8 mouse cellular contexts compared by ENCODE assay signal in genomic region chr7:28137613-28138012, GRCm38 (mm10). TPM values are rescaled to one million over a fixed set of nuclear protein-coding genes. Genes with fewer than 3 reads are reported as not detected.
DNase-seq lines count a peak whose midpoint lies in the region; ATAC-seq and TF ChIP-seq lines count a peak whose summit lies in the region.
"Had no signal": no experiment of that assay in that cellular context is flagged by ENCODE, and none has a peak within 500 bp of the region (broad histone marks: within the 10 kb centered on the region; RNA-seq: fewer than 3 reads in every experiment).

No protein-coding gene starts in this region.

- WGBS in kidney, embryonic 15.5 days: 59% methylated on average over 5 of the region's 5 CpGs

- peak; percentile 23 for TF ChIP-seq CTCF in ES-Bruce4 (IDR thresholded peaks at IDR 0.05; ENCODE audit: low read depth, low read length)

- H3K27ac ChIP-seq in kidney, embryonic 15.5 days: no peak overlapping the region
- no peak overlapping the region for H3K27ac ChIP-seq in ES-Bruce4 (ENCODE audit: insufficient read depth, low read length)
- H3K27ac ChIP-seq: liver, embryonic 15.5 days had no signal

- ATAC-seq in kidney, embryonic 15.5 days (replicated peaks; ENCODE audit: low FRiP score): no peak
- no peak for ATAC-seq in megakaryocyte-erythroid progenitor cell, adult 5-6 weeks (replicated peaks; ENCODE audit: low FRiP score, low TSS enrichment, poor library complexity, severe bottlenecking)

- no peaks in the 10 kb centered on the region for H3K27me3 ChIP-seq in kidney, embryonic 15.5 days
- no peaks in the 10 kb centered on the region for H3K27me3 ChIP-seq in ES-Bruce4 (ENCODE audit: control insufficient read depth, insufficient read depth, low read length, poor library complexity, severe bottlenecking)
- H3K27me3 ChIP-seq: liver, embryonic 15.5 days had no signal

- no peak for TF ChIP-seq EP300 in ES-Bruce4 (IDR thresholded peaks at IDR 0.05; ENCODE audit: insufficient read depth, low read depth, low read length)

- intact Hi-C loops in gastrocnemius, postnatal 14 days (cut with DNase I; ENCODE audit: low total_unique reads): no loop called here

- H3K4me2 ChIP-seq in kidney, embryonic 15.5 days: no peak overlapping the region
- H3K4me2 ChIP-seq: liver, embryonic 15.5 days had no signal

- H3K4me1 ChIP-seq in kidney, embryonic 15.5 days: no peaks in the 10 kb centered on the region
- no peaks in the 10 kb centered on the region for H3K4me1 ChIP-seq in ES-Bruce4 (ENCODE audit: control insufficient read depth, insufficient read depth, low read length)
- H3K4me1 ChIP-seq: liver, embryonic 15.5 days had no signal

- H3K4me3 ChIP-seq in kidney, embryonic 15.5 days (replicated peaks): no peak overlapping the region
- H3K4me3 ChIP-seq in ES-Bruce4 (ENCODE audit: low read depth, low read length): no peak overlapping the region
- H3K4me3 ChIP-seq: liver, embryonic 15.5 days had no signal

- no peaks in the 10 kb centered on the region for H3K9me3 ChIP-seq in kidney, embryonic 15.5 days (replicated peaks)
- no peaks in the 10 kb centered on the region for H3K9me3 ChIP-seq in ES-Bruce4 (replicated peaks; ENCODE audit: control insufficient read depth, insufficient read depth, low read length, poor library complexity, severe bottlenecking)
- H3K9me3 ChIP-seq: liver, embryonic 15.5 days had no signal

- TF ChIP-seq POLR2A in ES-Bruce4 (IDR thresholded peaks at IDR 0.05; ENCODE audit: insufficient read depth, low read length): no peak

- no peaks in the 10 kb centered on the region for H3K36me3 ChIP-seq in kidney, embryonic 15.5 days
- H3K36me3 ChIP-seq in ES-Bruce4 (ENCODE audit: control insufficient read depth, insufficient read depth, low read length, poor library complexity, severe bottlenecking): no peaks in the 10 kb centered on the region
- H3K36me3 ChIP-seq: liver, embryonic 15.5 days had no signal

- DNase-seq in kidney, adult 8-10 months: peak; percentile 9 to 44
- DNase-seq in adrenal gland, postnatal 14 days: peak; percentile 69
- peak; percentile 24 for DNase-seq in gastrocnemius, postnatal 14 days
- DNase-seq in lung, postnatal 10 days: peak; percentile 60

- H3K9ac ChIP-seq in kidney, embryonic 15.5 days: no peak overlapping the region
- H3K9ac ChIP-seq in ES-Bruce4 (ENCODE audit: low read depth, poor library complexity, severe bottlenecking): no peak overlapping the region
- H3K9ac ChIP-seq: liver, embryonic 15.5 days had no signal

RNA-seq across cellular contexts. Expression of gene 9530053A07Rik, which starts 8.3 kb away (rescaled TPM):
- polyA plus RNA-seq in kidney, embryonic 15.5 days (2015; fragmentation: Nextera tagmentation; extraction: Ambion mirVana): 0.03 TPM in 1 of 2 replicates, not detected in the other
- 0.13 TPM in 1 of 2 replicates, not detected in the other for polyA plus RNA-seq in ES-Bruce4 (2011; ENCODE audit: insufficient read depth, insufficient read length, low read depth, missing spikeins)
- not detected in 2 replicates for total RNA-seq in adrenal gland, postnatal 14 days (2021)
- total RNA-seq in gastrocnemius, postnatal 14 days (2021): not detected
- not detected in 2 replicates for total RNA-seq in megakaryocyte-erythroid progenitor cell, adult 5-6 weeks (2014; fragmentation: Nextera tagmentation)
- total RNA-seq in megakaryocyte-erythroid progenitor cell, adult 5-6 weeks (2017): not detected in 2 replicates
- polyA plus RNA-seq: liver, embryonic 15.5 days had no signal

RNA-seq across cellular contexts. Expression of gene Fbl, which starts 31.9 kb away (rescaled TPM):
- 147 and 154 TPM in 2 replicates for polyA plus RNA-seq in kidney, embryonic 15.5 days (2015; fragmentation: Nextera tagmentation; extraction: Ambion mirVana)
- polyA plus RNA-seq in ES-Bruce4 (2011; ENCODE audit: insufficient read depth, insufficient read length, low read depth, missing spikeins): 441 and 480 TPM in 2 replicates
- total RNA-seq in adrenal gland, postnatal 14 days (2021): 111 and 122 TPM in 2 replicates
- 10 to 100 TPM; 23.7 to 31.0 TPM for total RNA-seq in gastrocnemius, postnatal 14 days (2021)
- total RNA-seq in megakaryocyte-erythroid progenitor cell, adult 5-6 weeks (2014; fragmentation: Nextera tagmentation): 328 and 406 TPM in 2 replicates
- total RNA-seq in megakaryocyte-erythroid progenitor cell, adult 5-6 weeks (2017): 265 and 312 TPM in 2 replicates

RNA-seq across cellular contexts. Expression of gene Dyrk1b, which starts 41.7 kb away (rescaled TPM):
- 14.3 and 15.7 TPM in 2 replicates for polyA plus RNA-seq in kidney, embryonic 15.5 days (2015; fragmentation: Nextera tagmentation; extraction: Ambion mirVana)
- polyA plus RNA-seq in ES-Bruce4 (2011; ENCODE audit: insufficient read depth, insufficient read length, low read depth, missing spikeins): 9.2 and 9.5 TPM in 2 replicates
- 34.7 and 35.0 TPM in 2 replicates for total RNA-seq in adrenal gland, postnatal 14 days (2021)
- total RNA-seq in gastrocnemius, postnatal 14 days (2021): 100 to 1,000 TPM; 129 to 156 TPM
- total RNA-seq in megakaryocyte-erythroid progenitor cell, adult 5-6 weeks (2014; fragmentation: Nextera tagmentation): 8.4 and 8.7 TPM in 2 replicates
- 2.6 and 3.1 TPM in 2 replicates for total RNA-seq in megakaryocyte-erythroid progenitor cell, adult 5-6 weeks (2017)
